Mouse (Mus musculus) C2C12 (cell line): Measurements from ENCODE around the gene Dohh.

ENCODE experiments used
- CEBPB ChIP-seq: IDR thresholded peaks from one replicate; pipeline ENCODE4 v1.6.1; 2011; ENCODE audit warnings: low read depth, mild to moderate bottlenecking, control low read depth, moderate library complexity
- CTCF ChIP-seq: IDR thresholded peaks from one replicate; pipeline ENCODE4 v1.5.1; 2011; ENCODE audit not compliant: control insufficient read depth, insufficient read depth, insufficient read length

DNA sequence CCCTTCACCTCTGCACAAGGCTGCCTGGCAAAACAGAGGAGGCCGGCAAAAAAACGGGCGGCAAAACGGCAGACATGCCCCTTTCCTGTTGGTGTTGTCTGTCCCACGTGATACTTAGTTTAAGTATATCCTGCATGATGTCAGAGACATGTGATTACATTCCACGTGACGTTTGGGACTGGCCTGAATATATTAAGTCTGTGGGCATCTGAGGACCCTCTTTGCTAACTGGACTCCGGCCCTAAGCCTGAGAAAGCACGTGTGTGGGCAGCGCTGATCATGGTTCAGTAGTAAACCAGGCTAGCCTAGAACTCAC lies 16.9 kb downstream of the Dohh start:
- no peak for TF ChIP-seq CTCF
- TF ChIP-seq CEBPB: no peak
